ENCODE assay signal across 12 mouse cellular contexts in the genomic region with DNA sequence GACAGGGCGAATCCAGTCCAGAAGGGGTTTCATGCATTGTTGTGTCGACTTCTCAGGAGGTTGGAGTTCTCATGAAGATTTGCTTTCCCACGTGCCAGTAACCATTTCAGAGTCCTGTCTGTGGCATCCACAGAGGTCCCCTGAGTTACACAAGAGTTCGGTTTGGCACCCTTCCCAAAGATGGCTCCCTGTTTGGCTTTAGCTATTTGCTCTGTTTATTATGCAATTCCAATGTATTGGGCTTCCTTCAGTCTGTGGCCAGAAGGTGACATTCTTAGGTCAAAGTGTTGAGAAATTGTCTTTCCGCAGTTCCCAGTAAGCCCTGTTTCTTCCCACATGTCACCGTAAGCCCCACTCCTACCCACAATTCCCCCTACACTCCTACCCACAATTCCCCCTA.
DNase-seq lines count a peak whose midpoint lies in the region; ATAC-seq and TF ChIP-seq lines count a peak whose summit lies in the region.
"Had no signal": no experiment of that assay in that cellular context is flagged by ENCODE, and none has a peak within 500 bp of the region (broad histone marks: within the 10 kb centered on the region; RNA-seq: fewer than 3 reads in every experiment).

No protein-coding gene starts in this region.

- TF ChIP-seq CTCF in lung, postnatal 0 days (IDR thresholded peaks at IDR 0.05) = no peak

- no peak overlapping the region for H3K9ac ChIP-seq in lung, postnatal 0 days (replicated peaks; ENCODE audit: low read depth)
- no peak overlapping the region for H3K9ac ChIP-seq in forebrain, embryonic 14.5 days (ENCODE audit: low read length)
- H3K9ac ChIP-seq: heart, embryonic 13.5 days; hindbrain, embryonic 13.5 days had no signal

- 0 out of 2 replicates have a peak, but pooled peaks have one; percentile 22 for TF ChIP-seq EP300 in lung, postnatal 0 days (IDR thresholded peaks at IDR 0.05)

- no peaks in the 10 kb centered on the region for H3K27me3 ChIP-seq in lung, postnatal 0 days (replicated peaks; ENCODE audit: insufficient read depth, low read length)
- H3K27me3 ChIP-seq in forebrain, embryonic 14.5 days (replicated peaks; ENCODE audit: control insufficient read depth, insufficient read depth, low read length) = no peaks in the 10 kb centered on the region
- H3K27me3 ChIP-seq: heart, embryonic 13.5 days; hindbrain, embryonic 13.5 days had no signal

- H3K9me3 ChIP-seq in lung, postnatal 0 days (ENCODE audit: low read length) = no peaks in the 10 kb centered on the region
- H3K9me3 ChIP-seq in forebrain, embryonic 14.5 days (replicated peaks; ENCODE audit: control insufficient read depth, low read length) = no peaks in the 10 kb centered on the region
- H3K9me3 ChIP-seq: heart, embryonic 13.5 days had no signal

- no peak overlapping the region for H3K4me3 ChIP-seq in lung, postnatal 0 days (ENCODE audit: low read depth, low read length)
- no peak overlapping the region for H3K4me3 ChIP-seq in forebrain, embryonic 14.5 days (ENCODE audit: low read depth, low read length)
- H3K4me3 ChIP-seq: heart, embryonic 13.5 days; hindbrain, embryonic 13.5 days had no signal

- peak; percentile 88 for DNase-seq in 3T3-L1 (ENCODE audit: low read depth, low spot score)
- peak; percentile 46 for DNase-seq in Muller cell, postnatal 12 days (ENCODE audit: inconsistent ontology term)
- DNase-seq in fibroblast of lung, adult 2 months (ENCODE audit: low read depth) = peak; percentile 42
- DNase-seq in lung, postnatal 0 days (ENCODE audit: low spot score) = peak; percentile 75
- no peak for DNase-seq in gastrocnemius, adult 8-10 months (ENCODE audit: low spot score in 2 of 2)
- DNase-seq in forebrain, embryonic 14.5 days (ENCODE audit: low spot score) = no peak
- DNase-seq: cerebellum, adult 9-11 months; retina, postnatal 1 day had no signal

- H3K4me2 ChIP-seq in lung, postnatal 0 days (replicated peaks; ENCODE audit: low read depth, low read length) = no peak overlapping the region
- no peak overlapping the region for H3K4me2 ChIP-seq in forebrain, embryonic 14.5 days (ENCODE audit: low read length)
- H3K4me2 ChIP-seq: heart, embryonic 13.5 days; hindbrain, embryonic 13.5 days had no signal

- ATAC-seq in lung, postnatal 0 days = peak; percentile 67
- ATAC-seq in frontal cortex, adult (ENCODE audit: low TSS enrichment) = no peak
- no peak for ATAC-seq in forebrain, embryonic 14.5 days

- H3K27ac ChIP-seq in lung, postnatal 0 days (ENCODE audit: low read length) = peak overlapping the region; percentile 35; the same call in 1 of the 2 replicates
- H3K27ac ChIP-seq in forebrain, embryonic 14.5 days (ENCODE audit: low read depth, low read length) = no peak overlapping the region
- H3K27ac ChIP-seq: heart, embryonic 13.5 days; hindbrain, embryonic 13.5 days; macrophage had no signal

- no peaks in the 10 kb centered on the region; the same call in 1 of the 2 replicates for H3K4me1 ChIP-seq in lung, postnatal 0 days (ENCODE audit: insufficient read depth, low read depth, low read length)
- H3K4me1 ChIP-seq in forebrain, embryonic 14.5 days (ENCODE audit: control insufficient read depth, insufficient read depth, low read length) = no peaks in the 10 kb centered on the region

- H3K36me3 ChIP-seq in lung, postnatal 0 days (ENCODE audit: insufficient read depth, low read length) = no peaks in the 10 kb centered on the region
- H3K36me3 ChIP-seq in forebrain, embryonic 14.5 days (ENCODE audit: control insufficient read depth, insufficient read depth, low read length) = no peaks in the 10 kb centered on the region
- H3K36me3 ChIP-seq: heart, embryonic 13.5 days; hindbrain, embryonic 13.5 days had no signal

- 55% methylated on average over 6 of the region's 6 CpGs for WGBS in lung, postnatal 0 days
- 90% methylated on average over 6 of the region's 6 CpGs for WGBS in forebrain, embryonic 14.5 days

Comparison
In these comparisons a context has a peak if more than half of its experiments do, and no peak if none do; other contexts are left out.
1. DNase-seq: peak in 3T3-L1 (single experiment), Muller cell, postnatal 12 days (single experiment), fibroblast of lung, adult 2 months (single experiment) and lung, postnatal 0 days (single experiment); none in gastrocnemius, adult 8-10 months (0 of 2) and forebrain, embryonic 14.5 days (single experiment).